Mouse (Mus musculus): ENCODE data around the gene Tpmt.

The Tpmt gene

GRCm38 (mm10) chr13:47044617-47044947 is at the start of gene Tpmt:
TSS of gene Tpmt (minus strand) at chr13:47044737.
- DNase-seq (ENCODE audit: low spot score), result no peak

DNA sequence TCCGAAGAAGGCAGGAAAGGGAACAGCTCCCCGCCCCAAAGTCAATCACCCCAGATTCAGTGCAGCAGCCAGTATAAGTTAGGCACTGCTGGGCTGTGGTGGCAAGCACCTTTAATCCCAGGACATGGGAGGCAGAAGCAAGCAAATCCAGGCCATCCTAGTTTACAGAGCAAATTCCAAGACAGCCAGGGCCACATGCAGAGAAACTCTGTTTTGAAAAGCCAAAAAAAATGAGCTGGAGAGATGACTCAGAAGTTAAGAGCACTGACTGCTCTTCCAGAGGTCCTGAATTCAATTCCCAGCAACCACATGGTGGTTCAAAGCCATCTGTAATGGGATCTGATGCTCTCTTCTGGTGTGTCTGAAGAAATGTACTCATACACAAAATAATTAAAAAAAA is 49.3 kb upstream of the Tpmt start:
- DNase-seq (ENCODE audit: low spot score), result no peak

GRCm38 (mm10) chr13:47089271-47089670 is 44.7 kb upstream of the Tpmt start:
- no peak for DNase-seq (ENCODE audit: low spot score)

DNA sequence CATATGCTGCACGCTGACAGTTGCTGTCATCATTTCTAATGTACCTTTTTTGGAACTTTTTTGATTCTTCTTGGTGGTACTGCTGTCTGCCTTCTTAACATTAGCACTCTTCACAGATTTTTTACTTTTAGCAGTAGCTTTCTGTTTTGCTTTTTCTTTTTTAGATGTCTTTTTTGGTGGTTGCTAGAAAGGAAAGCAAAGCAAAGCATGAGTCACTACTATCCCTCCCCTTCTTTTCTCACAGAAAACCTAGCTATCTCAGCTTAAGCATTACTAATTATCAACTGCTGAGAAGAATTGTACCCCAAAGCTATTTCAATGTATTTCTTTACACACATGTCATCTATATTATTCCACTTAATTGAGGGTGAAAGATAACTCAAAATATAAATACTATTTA is 43.9 kb upstream of the Tpmt start:
- no peak for DNase-seq (ENCODE audit: low spot score)

GRCm38 (mm10) chr13:47080905-47081505 is 36.5 kb upstream of the Tpmt start:
- peak; percentile 12 for DNase-seq (ENCODE audit: low spot score)

DNA sequence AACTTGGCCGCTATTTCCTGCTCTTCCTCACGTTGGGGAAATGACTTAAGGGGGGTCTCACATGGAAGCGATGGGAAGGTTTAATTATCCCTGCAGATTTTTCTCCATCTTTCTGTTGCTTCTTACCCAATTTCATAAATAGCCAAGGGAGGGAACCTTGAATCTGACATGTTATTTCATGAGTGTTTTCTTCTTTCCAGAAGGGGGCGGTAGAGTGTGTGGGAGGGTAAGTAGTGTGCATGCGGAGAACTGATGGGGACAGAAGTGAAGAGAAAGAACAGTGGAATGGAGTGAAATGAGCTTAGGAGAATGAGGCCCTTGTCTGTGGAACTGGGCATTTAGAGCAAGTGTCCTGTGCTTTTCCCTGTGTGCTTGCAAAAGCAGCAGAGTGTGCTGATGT is 34.3 kb upstream of the Tpmt start:
- no peak for DNase-seq (ENCODE audit: low spot score)

- DNase-seq (ENCODE audit: low spot score), result no peak
Measured at GRCm38 (mm10) chr13:47077367-47077766, 32.8 kb upstream of the Tpmt start.

DNA sequence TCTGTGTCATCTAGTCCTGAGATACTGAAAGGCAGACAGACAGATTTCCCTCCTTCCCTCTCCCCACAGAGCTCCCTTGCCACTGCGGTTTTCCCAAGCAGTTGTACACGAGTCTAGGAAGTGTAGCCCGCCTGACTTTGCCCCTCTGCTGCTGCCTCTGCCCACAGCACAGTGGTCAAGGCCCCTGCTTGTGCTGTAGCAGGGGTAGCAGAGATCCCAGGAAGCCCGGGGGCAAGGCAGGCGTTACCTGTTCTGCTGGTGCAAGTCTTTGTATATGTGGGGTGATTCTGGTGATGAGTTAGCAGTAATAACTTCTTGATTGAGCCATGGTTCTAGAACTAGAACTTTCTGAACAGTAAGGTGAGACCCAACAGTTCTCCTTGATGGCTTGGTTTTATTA is 31.6 kb upstream of the Tpmt start:
- no peak for DNase-seq (ENCODE audit: low spot score)

DNA sequence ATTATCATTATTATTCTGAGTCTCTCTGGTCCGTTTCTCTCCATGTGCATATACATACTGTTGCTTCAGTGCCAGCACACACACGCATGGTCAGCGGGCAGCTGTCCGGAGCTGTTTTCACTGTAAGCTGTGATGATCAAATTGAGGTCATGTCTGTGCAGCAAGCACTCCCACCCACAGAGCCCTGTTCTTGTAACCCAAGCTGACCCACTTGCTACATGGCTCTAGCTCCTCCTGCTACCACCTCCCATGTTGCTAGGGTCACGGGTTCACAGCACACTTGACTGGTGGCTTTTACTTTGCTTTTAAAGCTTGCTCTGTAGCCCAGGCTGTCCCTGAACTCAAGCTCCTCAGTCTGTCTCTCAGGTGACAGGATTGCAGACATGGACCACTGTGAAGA is 27.9 kb upstream of the Tpmt start:
- no peak for DNase-seq (ENCODE audit: low spot score)

GRCm38 (mm10) chr13:47071871-47072270 is 27.3 kb upstream of the Tpmt start:
- no peak for DNase-seq (ENCODE audit: low spot score)

DNA sequence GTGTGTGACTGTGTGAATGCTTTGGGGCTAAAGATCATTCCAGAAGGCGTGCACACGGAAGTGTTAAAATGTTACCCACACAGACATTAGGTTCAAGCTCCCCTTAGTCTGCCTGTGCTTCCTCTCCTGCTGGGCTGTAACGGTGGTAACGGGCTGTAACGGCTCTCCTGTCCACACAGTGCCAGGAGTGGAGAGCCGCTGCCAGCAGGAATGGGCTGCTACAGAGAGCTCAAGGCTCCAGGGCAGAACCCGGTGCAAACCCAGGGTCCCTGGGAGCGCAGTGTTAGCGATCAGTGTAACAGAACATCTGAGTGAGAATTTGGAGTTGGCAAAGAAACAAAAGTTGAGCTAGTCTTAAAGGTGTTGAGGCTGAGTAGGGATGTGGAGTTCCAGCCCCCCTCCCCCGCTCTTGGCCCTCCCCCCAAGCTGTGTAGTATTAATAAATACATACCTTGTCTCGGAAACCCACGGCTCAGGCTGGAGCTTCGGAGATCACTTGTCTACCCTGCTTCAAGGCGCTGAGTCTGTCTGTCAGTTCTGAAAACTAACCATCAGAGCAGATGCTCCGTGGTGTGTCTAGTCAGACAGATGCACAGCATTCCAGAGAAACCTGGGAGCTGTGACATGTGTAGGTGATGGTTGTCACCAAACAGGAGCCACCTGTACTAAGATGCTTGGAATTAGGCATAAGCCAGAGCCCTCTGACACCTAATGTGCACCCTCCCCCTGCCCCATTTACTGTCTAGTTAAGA is 26.0 kb upstream of the Tpmt start:
- DNase-seq (ENCODE audit: low spot score), result no peak

DNA sequence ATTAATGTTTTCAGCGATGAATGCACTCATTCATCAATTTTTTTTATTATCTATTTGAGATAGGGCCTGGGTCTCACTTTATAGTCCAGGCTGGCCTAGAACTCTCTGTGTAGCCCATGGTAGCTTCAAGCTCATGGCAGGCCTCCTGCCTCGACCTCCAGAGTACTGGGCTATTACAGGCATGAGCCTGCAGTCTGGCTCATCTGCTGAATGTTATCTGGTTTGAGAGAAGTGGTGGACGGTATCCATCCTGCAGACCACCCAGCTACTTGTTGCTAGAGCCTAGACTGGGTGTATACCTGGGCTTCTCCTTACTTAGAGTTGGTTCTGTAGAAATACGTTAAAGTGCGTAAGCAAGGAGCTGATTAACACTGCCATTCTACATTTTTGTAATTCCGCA is 22.5 kb upstream of the Tpmt start:
- DNase-seq (ENCODE audit: low spot score), result no peak

DNA sequence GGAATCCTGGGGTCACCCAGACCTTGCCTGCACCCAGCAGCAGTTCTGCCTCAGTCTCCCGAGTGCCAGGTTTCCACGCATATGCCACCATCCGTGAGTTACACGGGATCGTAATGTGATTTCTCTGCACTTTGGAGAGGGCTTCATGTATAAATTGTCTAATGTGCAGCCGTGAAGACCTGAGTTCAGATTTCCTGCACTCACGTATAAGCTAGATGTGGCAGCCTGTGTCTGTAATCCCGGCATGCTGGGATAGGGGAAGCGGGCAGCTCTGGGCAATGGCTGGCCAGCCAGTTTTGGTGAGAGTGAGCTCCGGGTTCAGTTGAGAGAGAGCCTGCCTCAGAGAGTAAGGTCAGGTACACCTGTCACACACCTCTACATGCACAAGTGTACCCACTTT is 22.0 kb upstream of the Tpmt start:
- DNase-seq (ENCODE audit: low spot score), result no peak

- no peak for DNase-seq (ENCODE audit: low spot score)
Measured at GRCm38 (mm10) chr13:47063985-47064760, 19.6 kb upstream of the Tpmt start.

GRCm38 (mm10) chr13:47062756-47063155 is 18.2 kb upstream of the Tpmt start:
- no peak for DNase-seq (ENCODE audit: low spot score)

- DNase-seq (ENCODE audit: low spot score), result no peak
Measured at GRCm38 (mm10) chr13:47056781-47057180, 12.2 kb upstream of the Tpmt start.

DNA sequence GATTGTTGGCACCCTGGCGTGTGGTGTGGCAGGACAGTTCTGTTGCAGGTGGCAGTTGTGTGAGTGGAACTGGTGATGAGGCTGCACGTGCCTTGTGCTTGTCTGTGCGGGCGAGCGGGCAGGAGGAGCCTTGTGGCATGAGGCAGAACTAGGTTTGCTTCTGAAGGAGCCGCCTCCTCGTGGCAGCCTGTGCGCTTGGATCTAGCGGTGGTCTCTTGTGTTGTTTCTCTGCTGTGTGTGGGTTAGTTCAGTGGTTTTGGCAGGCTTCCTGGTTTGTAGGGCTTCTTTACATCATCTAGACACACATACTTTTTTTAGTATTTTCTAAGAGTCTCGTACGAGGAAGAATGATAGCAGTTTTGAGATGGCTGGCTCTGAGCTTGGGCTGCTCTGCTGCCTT is 11.6 kb upstream of the Tpmt start:
- peak; percentile 53 for DNase-seq (ENCODE audit: low spot score)

GRCm38 (mm10) chr13:47053971-47054370 is 9.4 kb upstream of the Tpmt start:
- DNase-seq (ENCODE audit: low spot score), result no peak

DNA sequence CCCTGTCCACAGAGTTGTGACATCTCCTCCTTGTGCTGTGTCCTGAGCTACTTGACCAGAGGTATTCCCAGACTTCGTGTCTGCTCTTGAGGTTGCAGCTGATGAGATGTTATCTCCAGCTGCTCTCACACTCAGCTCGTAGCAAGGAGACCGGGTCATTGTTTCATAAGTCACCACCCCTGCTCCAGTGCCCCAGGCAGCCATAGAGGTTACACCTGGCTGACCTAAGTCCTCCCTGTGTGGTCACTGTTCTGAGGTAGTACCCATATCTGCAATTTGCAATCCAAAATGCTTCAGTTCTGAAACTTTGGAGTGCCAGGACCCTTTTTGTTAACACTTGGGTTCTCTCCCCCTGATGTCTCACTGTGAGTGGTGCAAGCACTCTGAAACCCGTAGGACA is 5.5 kb upstream of the Tpmt start:
- DNase-seq (ENCODE audit: low spot score), result no peak

DNA sequence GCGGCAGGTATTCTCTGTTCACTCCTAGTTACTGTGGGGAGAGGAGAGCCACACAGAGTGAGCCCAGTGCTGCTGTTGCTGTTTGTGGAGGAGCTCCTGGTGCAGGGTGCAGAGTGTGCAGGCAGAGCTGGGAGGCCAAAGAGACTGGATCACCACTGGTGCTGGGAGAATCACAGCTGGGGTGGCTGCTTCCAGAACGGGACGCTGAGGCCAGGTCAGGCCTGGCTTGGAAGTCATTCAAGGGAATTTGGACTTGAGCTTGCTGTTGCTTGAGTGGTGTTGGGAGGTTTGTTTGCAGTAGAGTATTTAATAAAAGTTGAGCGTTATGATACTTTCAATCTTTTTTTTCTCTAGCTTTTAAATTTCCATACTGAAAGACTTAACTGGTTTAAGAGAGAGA is 3.5 kb upstream of the Tpmt start:
- no peak for DNase-seq (ENCODE audit: low spot score)

- peak; percentile 25 for DNase-seq (ENCODE audit: low spot score)
Measured at GRCm38 (mm10) chr13:47043833-47044616, 512 bp downstream of the Tpmt start.

DNA sequence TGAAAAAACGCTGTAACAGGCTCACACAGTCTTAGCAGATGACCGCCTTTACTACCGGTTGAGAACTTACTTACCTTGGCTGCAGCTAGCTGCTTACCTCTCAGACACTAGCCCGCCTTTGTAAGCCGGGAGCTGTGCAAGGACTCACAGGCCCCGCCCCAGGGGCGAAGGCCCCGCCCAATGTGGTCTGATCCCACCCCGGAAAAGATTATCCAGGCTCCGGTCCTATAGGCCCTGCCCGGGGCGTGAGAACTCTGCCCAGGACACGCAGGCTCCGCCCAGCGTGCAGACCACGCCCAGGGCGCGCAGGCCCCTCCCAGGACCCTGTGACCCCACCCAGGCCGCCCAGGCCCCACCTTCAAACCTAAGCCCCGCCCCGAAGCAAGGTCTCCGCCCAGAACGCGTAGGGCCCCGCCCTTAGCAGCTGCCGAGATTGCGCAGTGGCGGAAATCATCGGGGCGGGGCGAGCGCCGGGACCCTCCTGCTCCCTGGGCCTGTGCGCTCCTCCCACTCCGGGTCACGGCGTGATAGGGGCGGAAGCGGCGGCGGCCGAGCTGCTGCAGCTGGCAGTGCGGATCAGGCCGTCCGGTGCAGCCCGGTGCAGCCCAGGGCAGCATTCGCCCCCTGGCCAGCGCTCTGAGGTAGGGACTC is 1.4 kb downstream of the Tpmt start, which contains the start of gene Kdm1b:
Kdm1b (plus strand) TSS at position 470 of the 651 bp plus-strand sequence.
- DNase-seq (ENCODE audit: low spot score), result peak; percentile 98

All from T-cell, adult 2 months (primary cell).